Mouse (Mus musculus) heart, embryonic 12.5 days (tissue): Measurements from ENCODE around the gene Doc2b. TPM values are rescaled to one million over a fixed set of nuclear protein-coding genes. Genes with fewer than 3 reads are reported as not detected.

ENCODE experiments used
- ATAC-seq: fragments of 200-750 bp; cut with Nextera tagmentation; 2 replicates; pipeline ENCODE4 v1.8.0; 2017; ENCODE audit warnings: moderate TSS enrichment, moderate library complexity; ENCODE audit not compliant: insufficient number of reproducible peaks, low FRiP score
- H3K27ac ChIP-seq: fragments of 300-500 bp; sonication (generic); 2 replicates; pipeline ENCODE4 v1.5.1; 2016; ENCODE audit warnings: mild to moderate bottlenecking, moderate library complexity; ENCODE audit not compliant: poor library complexity, severe bottlenecking
- H3K27me3 ChIP-seq: fragments of 300-500 bp; sonication (generic); replicated peaks from 2 replicates; pipeline ENCODE4 v1.6.1; 2016; ENCODE audit warnings: mild to moderate bottlenecking, moderate library complexity
- H3K36me3 ChIP-seq: fragments of 300-500 bp; sonication (generic); 2 replicates; pipeline ENCODE4 v1.6.1; 2016; ENCODE audit warnings: mild to moderate bottlenecking, moderate library complexity
- H3K4me1 ChIP-seq: fragments of 300-500 bp; sonication (generic); replicated peaks from 2 replicates; pipeline ENCODE4 v1.6.1; 2016; ENCODE audit warnings: mild to moderate bottlenecking
- H3K4me2 ChIP-seq: fragments of 300-500 bp; sonication (generic); 2 replicates; pipeline ENCODE4 v1.6.1; 2016; ENCODE audit warnings: mild to moderate bottlenecking, moderate library complexity
- H3K4me3 ChIP-seq: fragments of 300-500 bp; sonication (generic); 2 replicates; pipeline ENCODE4 v1.5.1; 2016; ENCODE audit warnings: mild to moderate bottlenecking
- H3K9ac ChIP-seq: fragments of 300-500 bp; sonication (generic); 2 replicates; pipeline ENCODE4 v1.6.1; 2016; ENCODE audit warnings: mild to moderate bottlenecking, moderate library complexity
- H3K9me3 ChIP-seq: fragments of 300-500 bp; sonication (generic); replicated peaks from 2 replicates; pipeline ENCODE4 v1.6.1; 2016; ENCODE audit warnings: mild to moderate bottlenecking, moderate library complexity
- WGBS: fragments of 180-500 bp; shearing (Covaris S2); methylation state at CpG from one replicate; pipeline ENCODE4 v1.1.7; 2016; 5-methylcytosine and 5-hydroxymethylcytosine counted together
- polyA plus RNA-seq: library from polyadenylated mRNA; unstranded; fragments of >200 nt; fragmentation: Nextera tagmentation; extraction: Ambion mirVana; gene quantifications from 2 replicates; pipeline ENCODE4 v1.2.1, GENCODE M21; 2016

Doc2b gene
- polyA plus RNA-seq, 1 experiment from 2014 or later = 0.15 TPM

DNA sequence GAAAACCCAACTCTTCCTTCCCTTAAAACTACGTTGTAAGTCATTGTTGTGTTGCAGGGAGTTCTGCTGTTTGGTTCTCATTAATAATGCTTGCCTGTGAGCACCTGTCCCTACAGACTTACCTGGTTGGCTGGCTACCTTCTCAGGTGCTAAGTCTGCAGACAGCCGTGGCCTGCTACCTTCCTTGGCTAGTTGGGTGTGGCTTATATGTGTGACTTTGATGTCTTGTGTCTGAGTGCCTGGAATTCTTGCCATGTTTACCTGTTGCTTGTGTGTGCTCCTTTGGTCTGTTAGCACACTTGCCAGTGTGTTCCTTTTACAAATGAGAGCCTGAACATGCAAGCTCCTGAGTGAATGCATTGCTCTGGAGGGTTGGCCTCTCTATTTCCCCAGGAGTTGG lies 33.1 kb downstream of the Doc2b start:
- Histone ChIP-seq H3K4me2 (no peak overlapping the region), H3K4me1 (no peaks in the 10 kb centered on the region; the same call in 1 of the 2 replicates), H3K9me3 (no peaks in the 10 kb centered on the region), H3K4me3 (no peak overlapping the region), H3K9ac (no peak overlapping the region), H3K36me3 (peaks cover 72% of the 10 kb centered on the region), H3K27ac (no peak overlapping the region), H3K27me3 (no peaks in the 10 kb centered on the region)
- WGBS = 86% methylated on average over 2 of the region's 2 CpGs
- no peak for ATAC-seq

DNA sequence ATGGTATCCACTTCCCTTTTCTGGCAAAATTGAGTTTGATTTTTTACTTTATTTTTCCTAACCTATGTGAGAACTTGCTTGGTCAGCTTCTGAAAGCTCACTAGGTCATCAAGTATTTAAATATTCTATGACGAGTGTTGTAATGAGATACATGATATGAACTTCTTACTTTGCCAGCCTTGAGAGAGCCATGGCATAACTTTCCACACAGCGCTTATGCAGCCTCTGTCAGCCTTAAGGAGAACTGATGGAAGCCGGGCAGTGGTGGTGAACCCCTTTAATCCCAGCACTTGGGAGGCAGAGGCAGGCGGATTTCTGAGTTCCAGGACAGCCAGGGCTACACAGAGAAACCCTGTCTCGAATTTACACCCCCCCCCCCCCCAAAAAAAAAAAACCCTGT lies 35.1 kb downstream of the Doc2b start:
- Histone ChIP-seq H3K4me2 (no peak overlapping the region), H3K9ac (no peak overlapping the region), H3K36me3 (peaks cover 72% of the 10 kb centered on the region), H3K27me3 (no peaks in the 10 kb centered on the region), H3K9me3 (no peaks in the 10 kb centered on the region), H3K27ac (no peak overlapping the region), H3K4me3 (no peak overlapping the region), H3K4me1 (no peaks in the 10 kb centered on the region)
- ATAC-seq = no peak
- 93% methylated on average over 5 of the region's 5 CpGs for WGBS

DNA sequence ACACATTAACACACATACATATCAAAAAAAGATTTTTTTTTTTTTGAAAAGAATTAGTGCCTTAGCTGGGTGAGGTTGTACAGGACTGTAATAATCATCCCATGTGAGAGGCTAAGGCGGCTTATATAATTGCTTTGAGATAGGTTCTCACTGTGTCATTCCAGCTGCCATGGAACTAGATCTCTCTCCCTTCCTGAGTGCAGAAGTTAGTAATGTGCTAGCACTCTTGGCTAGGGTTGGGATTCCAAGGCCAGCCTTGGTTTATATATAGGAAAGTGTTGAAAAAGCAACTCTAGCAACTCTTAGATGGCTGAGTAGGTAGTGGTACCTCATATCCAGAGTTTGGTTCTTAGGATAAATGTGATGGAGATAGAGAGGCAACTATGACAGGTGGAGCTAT lies 37.3 kb downstream of the Doc2b start:
- Histone ChIP-seq H3K4me1 (no peaks in the 10 kb centered on the region), H3K4me3 (no peak overlapping the region)

DNA sequence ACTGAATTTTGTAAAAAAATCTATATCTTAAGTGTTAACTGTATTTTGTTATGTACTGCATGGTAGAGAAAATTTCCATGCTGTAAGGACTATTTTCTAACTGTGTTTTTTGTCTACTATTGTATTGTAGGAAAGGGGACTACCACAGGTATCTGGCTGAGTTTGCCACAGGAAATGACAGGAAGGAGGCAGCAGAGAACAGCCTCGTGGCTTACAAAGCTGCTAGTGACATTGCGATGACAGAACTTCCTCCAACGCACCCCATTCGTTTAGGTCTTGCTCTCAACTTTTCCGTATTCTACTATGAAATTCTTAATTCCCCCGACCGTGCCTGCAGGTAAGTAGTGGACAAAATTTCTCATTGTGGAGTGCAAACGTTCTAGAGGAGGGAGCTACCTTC lies 39.2 kb downstream of the Doc2b start:
- peaks cover 62% of the 10 kb centered on the region for H3K36me3 ChIP-seq
- no peak for ATAC-seq
- no peaks in the 10 kb centered on the region for H3K9me3 ChIP-seq
- H3K27me3 ChIP-seq = no peaks in the 10 kb centered on the region
- no peak overlapping the region for H3K27ac ChIP-seq
- no peak overlapping the region for H3K4me3 ChIP-seq
- H3K9ac ChIP-seq = no peak overlapping the region
- H3K4me1 ChIP-seq = no peaks in the 10 kb centered on the region
- H3K4me2 ChIP-seq = no peak overlapping the region
- WGBS = 76% methylated on average over 8 of the region's 8 CpGs

More for the DNA sequence above, 37.3 kb downstream of the Doc2b start:
- Histone ChIP-seq H3K27me3 (no peaks in the 10 kb centered on the region), H3K9me3 (no peaks in the 10 kb centered on the region), H3K27ac (no peak overlapping the region), H3K36me3 (peaks cover 65% of the 10 kb centered on the region), H3K9ac (no peak overlapping the region), H3K4me2 (no peak overlapping the region)
- no peak for ATAC-seq
- 92% methylated on average over 1 of the region's 1 CpGs for WGBS

DNA sequence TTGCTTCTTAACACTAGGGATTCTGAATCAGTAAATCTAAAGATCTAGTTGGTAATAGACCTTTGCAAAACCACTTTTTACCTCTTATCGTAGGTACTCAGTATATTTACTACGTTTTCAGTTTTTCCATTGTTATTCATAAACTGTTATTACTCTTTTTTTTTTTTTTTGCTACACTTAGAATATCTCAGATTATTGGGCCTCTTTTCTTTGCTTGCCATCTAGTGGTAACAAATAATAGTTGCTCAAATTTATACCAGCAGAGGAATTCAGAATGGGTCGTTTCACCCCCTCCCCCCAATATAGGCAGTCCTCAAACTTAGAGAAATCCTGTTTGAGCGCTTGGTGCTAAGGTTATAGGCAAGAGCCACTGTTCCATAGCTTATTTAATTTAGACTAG lies 44.8 kb downstream of the Doc2b start:
- Histone ChIP-seq H3K4me1 (peaks cover 32% of the 10 kb centered on the region), H3K27ac (no peak overlapping the region), H3K36me3 (peaks cover 26% of the 10 kb centered on the region), H3K27me3 (no peaks in the 10 kb centered on the region), H3K4me3 (no peak overlapping the region), H3K9ac (no peak overlapping the region), H3K9me3 (no peaks in the 10 kb centered on the region), H3K4me2 (no peak overlapping the region)
- 76% methylated on average over 4 of the region's 4 CpGs for WGBS
- ATAC-seq = no peak

DNA sequence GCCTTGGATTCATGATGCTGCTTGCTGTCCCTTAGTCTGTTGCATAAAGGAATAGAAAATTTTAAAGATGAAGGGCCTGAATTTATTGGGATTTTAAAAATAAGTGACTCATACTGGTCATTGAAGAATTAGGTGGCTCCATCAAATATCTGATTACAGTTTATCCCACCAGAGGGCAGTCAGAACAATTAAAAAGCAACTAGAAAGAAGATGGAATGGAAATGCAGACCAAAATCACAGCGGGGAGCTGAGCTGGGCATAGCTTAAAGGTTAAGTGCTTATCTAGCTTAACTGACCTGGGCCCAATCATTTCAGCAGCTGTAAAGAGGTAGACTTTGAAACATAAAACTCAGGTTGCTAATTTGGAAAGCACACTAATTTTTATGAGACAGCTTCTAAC lies 45.3 kb downstream of the Doc2b start:
- 73% methylated on average over 1 of the region's 1 CpGs for WGBS
- no peak overlapping the region for H3K27ac ChIP-seq
- no peak for ATAC-seq

DNA sequence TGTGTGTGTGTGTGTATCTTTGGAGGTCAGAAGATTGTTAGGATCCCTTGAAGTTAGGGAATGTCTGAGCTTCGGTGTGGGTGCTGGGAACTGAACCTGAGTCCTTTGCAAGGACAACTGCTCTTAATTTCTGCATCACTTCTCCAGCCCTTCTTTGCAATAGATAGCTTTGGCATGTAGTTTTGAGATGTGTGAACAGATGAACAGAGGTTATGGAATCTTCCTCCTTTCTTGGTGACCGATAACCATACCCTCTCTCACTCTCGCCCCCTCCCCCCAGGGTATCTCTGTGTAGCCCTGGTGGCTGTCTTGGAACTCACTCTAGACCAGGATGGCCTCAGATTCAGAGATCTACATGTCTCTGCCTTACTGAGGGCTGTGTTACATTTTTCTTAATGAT lies 51.1 kb downstream of the Doc2b start:
- Histone ChIP-seq H3K4me3 (no peak overlapping the region), H3K4me2 (no peak overlapping the region), H3K27ac (no peak overlapping the region), H3K9ac (no peak overlapping the region), H3K4me1 (peaks cover 51% of the 10 kb centered on the region), H3K9me3 (no peaks in the 10 kb centered on the region), H3K36me3 (peaks cover 18% of the 10 kb centered on the region), H3K27me3 (no peaks in the 10 kb centered on the region)
- WGBS = 89% methylated on average over 3 of the region's 3 CpGs
- no peak for ATAC-seq

More for the DNA sequence above, 45.3 kb downstream of the Doc2b start:
- Histone ChIP-seq H3K36me3 (peaks cover 21% of the 10 kb centered on the region), H3K9ac (no peak overlapping the region), H3K4me2 (no peak overlapping the region), H3K27me3 (no peaks in the 10 kb centered on the region), H3K9me3 (no peaks in the 10 kb centered on the region), H3K4me1 (peaks cover 35% of the 10 kb centered on the region), H3K4me3 (no peak overlapping the region)

DNA sequence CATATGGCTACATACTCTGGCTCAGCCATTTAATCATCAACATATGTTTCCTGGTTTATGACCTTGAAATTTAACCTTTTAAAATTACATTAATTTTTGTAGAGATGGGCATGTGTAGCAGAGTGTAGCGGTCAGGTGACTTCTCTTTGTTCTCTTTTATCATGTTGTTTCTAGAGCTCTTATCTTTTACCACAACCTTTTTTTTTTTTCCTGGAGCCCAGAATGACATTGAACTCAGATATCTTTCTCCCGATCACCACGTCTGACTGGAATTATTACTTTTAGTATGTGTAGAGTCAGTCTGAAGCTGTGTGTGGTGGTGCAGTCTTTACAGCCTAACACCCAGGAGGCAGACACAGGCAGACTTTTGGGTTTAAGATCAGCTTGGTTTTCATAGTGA lies 54.2 kb downstream of the Doc2b start:
- WGBS = 50% methylated on average over 3 of the region's 3 CpGs
- H3K4me3 ChIP-seq = no peak overlapping the region
- no peak for ATAC-seq

DNA sequence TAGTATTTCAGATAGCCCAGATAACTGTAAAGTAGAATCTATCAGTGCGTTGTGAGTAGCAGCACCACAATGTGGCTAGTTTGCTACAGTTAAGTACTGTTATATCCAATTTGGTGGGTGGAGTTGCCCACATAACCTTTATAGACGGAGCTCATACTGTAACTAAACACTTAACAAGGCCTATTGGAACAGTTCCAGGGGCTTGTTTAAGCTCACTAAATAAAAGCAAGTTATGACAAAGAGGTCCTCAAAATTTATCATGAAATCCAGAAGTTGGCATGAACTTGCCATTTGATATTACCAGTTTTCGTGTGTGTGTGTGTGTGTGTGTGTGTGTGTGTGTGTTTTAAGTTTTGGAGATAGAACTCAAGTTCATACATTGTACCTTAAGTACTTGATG lies 55.6 kb downstream of the Doc2b start:
- Histone ChIP-seq H3K9me3 (no peaks in the 10 kb centered on the region), H3K4me3 (no peak overlapping the region), H3K27ac (no peak overlapping the region), H3K36me3 (peaks cover 27% of the 10 kb centered on the region), H3K4me2 (no peak overlapping the region), H3K27me3 (no peaks in the 10 kb centered on the region), H3K9ac (no peak overlapping the region), H3K4me1 (peaks cover 55% of the 10 kb centered on the region)
- 65% methylated on average over 3 of the region's 3 CpGs for WGBS
- ATAC-seq = no peak

More for the DNA sequence above, 54.2 kb downstream of the Doc2b start:
- H3K9ac ChIP-seq = 0 out of 2 replicates have a peak overlapping the region, but pooled peaks have one; percentile 36
- peaks cover 27% of the 10 kb centered on the region for H3K36me3 ChIP-seq
- H3K4me1 ChIP-seq = peaks cover 54% of the 10 kb centered on the region
- no peaks in the 10 kb centered on the region for H3K9me3 ChIP-seq
- no peak overlapping the region for H3K4me2 ChIP-seq
- 0 out of 2 replicates have a peak overlapping the region, but pooled peaks have one; percentile 21 for H3K27ac ChIP-seq
- H3K27me3 ChIP-seq = no peaks in the 10 kb centered on the region

DNA sequence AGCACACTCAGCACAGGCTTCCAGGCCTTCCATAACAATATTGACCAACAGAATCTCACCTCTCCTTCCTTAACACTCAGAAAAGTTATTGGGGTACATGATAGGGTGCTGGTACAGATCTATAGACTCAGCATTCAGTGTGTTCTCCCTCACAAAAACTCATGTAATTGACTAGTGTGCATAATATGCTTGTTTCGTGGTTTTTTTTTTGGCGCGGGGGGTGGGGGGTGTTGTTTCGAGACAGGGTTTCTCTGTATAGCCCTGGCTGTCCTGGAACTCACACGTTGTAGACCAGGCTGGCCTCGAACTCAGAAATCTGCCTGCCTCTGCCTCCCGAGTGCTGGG lies 57.4 kb downstream of the Doc2b start:
- peaks cover 62% of the 10 kb centered on the region for H3K4me1 ChIP-seq
- H3K4me3 ChIP-seq = no peak overlapping the region
- no peak overlapping the region for H3K4me2 ChIP-seq
- H3K9me3 ChIP-seq = no peaks in the 10 kb centered on the region
- H3K36me3 ChIP-seq = peaks cover 22% of the 10 kb centered on the region
- no peak overlapping the region for H3K9ac ChIP-seq
- no peak overlapping the region for H3K27ac ChIP-seq
- 92% methylated on average over 7 of the region's 7 CpGs for WGBS
- no peak for ATAC-seq
- no peaks in the 10 kb centered on the region for H3K27me3 ChIP-seq

DNA sequence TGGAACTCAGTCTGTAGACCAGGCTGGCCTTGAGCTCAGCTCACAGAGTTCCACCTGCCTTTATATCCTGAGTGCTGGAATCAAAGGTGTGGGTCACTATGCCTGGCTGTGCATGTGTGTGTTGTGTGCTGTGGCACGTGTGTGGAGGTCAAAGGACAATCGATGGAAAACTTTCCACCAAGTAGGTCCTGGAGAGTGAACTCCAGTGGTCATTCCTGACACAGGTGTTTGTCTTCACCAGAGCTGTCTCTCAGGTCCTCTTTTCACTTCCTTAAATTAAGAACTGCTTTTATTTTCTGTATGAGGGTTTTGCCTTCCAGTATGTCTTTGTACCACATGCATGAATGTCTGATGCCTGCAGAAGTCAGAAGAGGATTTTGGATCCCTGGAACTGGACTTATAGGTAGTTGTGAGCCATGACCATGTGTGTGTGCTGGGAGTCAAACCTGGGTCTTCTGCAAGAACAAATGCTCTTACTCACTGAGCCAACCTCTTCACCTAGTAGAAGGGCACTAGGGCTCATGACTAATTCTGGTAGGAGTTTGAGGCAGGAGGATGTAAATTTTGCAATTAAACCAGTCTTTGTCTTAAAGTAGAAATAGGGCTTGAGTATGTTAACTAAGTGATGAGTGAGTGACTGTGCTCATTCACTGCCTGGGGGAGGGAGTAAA lies 57.9 kb downstream of the Doc2b start:
- Histone ChIP-seq H3K9me3 (no peaks in the 10 kb centered on the region), H3K27me3 (no peaks in the 10 kb centered on the region), H3K9ac (no peak overlapping the region), H3K4me1 (peaks cover 62% of the 10 kb centered on the region), H3K4me3 (no peak overlapping the region), H3K4me2 (no peak overlapping the region), H3K36me3 (peaks cover 18% of the 10 kb centered on the region), H3K27ac (no peak overlapping the region)
- WGBS = 72% methylated on average over 2 of the region's 2 CpGs
- ATAC-seq = no peak

DNA sequence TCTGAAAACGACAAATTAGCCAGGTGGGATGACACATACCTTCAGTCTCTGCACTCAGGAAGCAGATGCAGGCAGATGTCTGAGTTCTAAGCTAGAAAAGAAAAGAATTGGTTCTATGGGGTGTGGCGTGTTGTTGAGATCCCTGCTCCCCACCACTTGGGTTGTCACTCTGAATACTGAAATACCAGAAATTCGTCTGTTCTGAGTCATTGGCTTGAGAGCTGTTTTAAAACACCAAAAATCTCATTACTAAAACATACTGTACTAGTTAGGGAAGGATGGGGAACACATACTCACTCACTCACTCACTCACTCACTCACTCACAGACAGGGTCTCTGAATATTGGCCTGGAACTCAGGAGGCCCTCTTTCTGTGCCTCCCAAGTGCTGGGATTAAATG lies 58.9 kb downstream of the Doc2b start:
- H3K4me1 ChIP-seq = peaks cover 57% of the 10 kb centered on the region
- H3K9ac ChIP-seq = 0 out of 2 replicates have a peak overlapping the region, but pooled peaks have one; percentile 37
- H3K36me3 ChIP-seq = peaks cover 16% of the 10 kb centered on the region
- ATAC-seq = no peak
- peak overlapping the region; percentile 37 for H3K4me2 ChIP-seq
- H3K27ac ChIP-seq = no peak overlapping the region
- 0 out of 2 replicates have a peak overlapping the region, but pooled peaks have one; percentile 5 for H3K4me3 ChIP-seq
- H3K27me3 ChIP-seq = no peaks in the 10 kb centered on the region
- 62% methylated on average over 3 of the region's 3 CpGs for WGBS
- H3K9me3 ChIP-seq = no peaks in the 10 kb centered on the region
